Mouse (Mus musculus): ENCODE results near the gene Arid4a.

- TF ChIP-seq CTCF (IDR thresholded peaks at IDR 0.05; ENCODE audit: low read depth) (no peak), EP300 (IDR thresholded peaks at IDR 0.05; ENCODE audit: low read depth) (no peak)
Observed at GRCm38 (mm10) chr12:71059741-71060140, 44.0 kb downstream of the Arid4a start.
